Mouse (Mus musculus): ENCODE data around the gene Sgip1. TPM values are rescaled to one million over a fixed set of nuclear protein-coding genes. Genes with fewer than 3 reads are reported as not detected.
A peak's percentile ranks its signal among the peaks of the same experiment; 100 is the strongest.

Sgip1 gene
- polyA plus RNA-seq, 1 experiment, result 10.3 TPM

DNA sequence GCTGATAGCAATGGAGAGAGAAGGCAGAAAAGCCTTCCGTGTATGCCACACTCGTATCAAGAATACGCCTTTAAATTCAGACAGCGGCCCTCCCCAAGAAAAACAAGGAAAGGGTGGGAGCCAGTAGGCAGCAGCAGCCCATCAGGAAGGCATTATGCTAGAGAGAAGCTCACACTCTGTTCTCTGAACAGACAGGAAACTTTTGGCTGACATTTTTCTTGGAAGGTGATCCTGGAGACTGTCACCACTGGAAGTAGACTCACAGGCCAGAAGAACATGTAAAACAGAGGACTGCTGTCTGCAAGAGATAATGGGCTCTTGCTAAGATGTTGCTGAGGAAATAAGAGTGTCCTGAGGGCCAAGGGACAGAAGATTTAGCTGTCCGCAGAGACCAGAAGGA lies 158.6 kb downstream of the Sgip1 start:
- TF ChIP-seq POLR2A (IDR thresholded peaks at IDR 0.05; ENCODE audit: control insufficient read depth, low read depth, low read length) (no peak), CTCF (IDR thresholded peaks at IDR 0.05; ENCODE audit: control insufficient read depth, insufficient read depth, insufficient replicate concordance, low read depth, low read length) (no peak)
- no peak overlapping the region for H3K4me3 ChIP-seq (ENCODE audit: control insufficient read depth, low read depth, low read length)
- no peaks in the 10 kb centered on the region for H3K27me3 ChIP-seq (ENCODE audit: control insufficient read depth, insufficient read depth, low read length)
- H3K36me3 ChIP-seq (ENCODE audit: control insufficient read depth, insufficient read depth, low read length), result no peaks in the 10 kb centered on the region
- no peaks in the 10 kb centered on the region for H3K4me1 ChIP-seq (ENCODE audit: control insufficient read depth, insufficient read depth, low read length)
- H3K27ac ChIP-seq (ENCODE audit: control insufficient read depth, insufficient read depth, low read depth, low read length), result 0 out of 2 replicates have a peak overlapping the region, but pooled peaks have one; percentile 32

DNA sequence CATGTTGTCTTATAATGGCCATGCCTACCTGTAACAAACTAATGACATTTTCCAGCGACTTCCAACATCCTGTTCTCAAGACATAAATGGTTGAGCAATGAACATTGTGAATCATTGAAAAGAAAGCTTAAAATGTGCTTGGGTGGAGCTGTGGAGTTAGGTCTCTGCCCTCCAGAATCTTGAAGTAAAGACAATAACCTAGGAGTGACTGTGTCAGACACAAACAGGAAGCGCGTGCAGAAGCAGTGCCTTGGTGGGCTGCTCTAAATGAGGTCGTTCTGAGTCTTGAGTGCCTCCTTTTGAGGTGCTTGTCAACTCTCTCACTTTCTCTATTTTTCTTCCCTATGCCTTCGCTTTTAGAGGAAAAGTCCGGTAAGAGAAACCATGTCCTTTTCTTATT lies 159.1 kb downstream of the Sgip1 start:
- Histone ChIP-seq H3K4me1 (ENCODE audit: control insufficient read depth, insufficient read depth, low read length) (no peaks in the 10 kb centered on the region), H3K4me3 (ENCODE audit: control insufficient read depth, low read depth, low read length) (no peak overlapping the region), H3K27me3 (ENCODE audit: control insufficient read depth, insufficient read depth, low read length) (no peaks in the 10 kb centered on the region), H3K27ac (ENCODE audit: control insufficient read depth, insufficient read depth, low read depth, low read length) (no peak overlapping the region), H3K36me3 (ENCODE audit: control insufficient read depth, insufficient read depth, low read length) (no peaks in the 10 kb centered on the region)
- TF ChIP-seq POLR2A (IDR thresholded peaks at IDR 0.05; ENCODE audit: control insufficient read depth, low read depth, low read length), result no peak
- TF ChIP-seq CTCF (IDR thresholded peaks at IDR 0.05; ENCODE audit: control insufficient read depth, insufficient read depth, insufficient replicate concordance, low read depth, low read length), result no peak

DNA sequence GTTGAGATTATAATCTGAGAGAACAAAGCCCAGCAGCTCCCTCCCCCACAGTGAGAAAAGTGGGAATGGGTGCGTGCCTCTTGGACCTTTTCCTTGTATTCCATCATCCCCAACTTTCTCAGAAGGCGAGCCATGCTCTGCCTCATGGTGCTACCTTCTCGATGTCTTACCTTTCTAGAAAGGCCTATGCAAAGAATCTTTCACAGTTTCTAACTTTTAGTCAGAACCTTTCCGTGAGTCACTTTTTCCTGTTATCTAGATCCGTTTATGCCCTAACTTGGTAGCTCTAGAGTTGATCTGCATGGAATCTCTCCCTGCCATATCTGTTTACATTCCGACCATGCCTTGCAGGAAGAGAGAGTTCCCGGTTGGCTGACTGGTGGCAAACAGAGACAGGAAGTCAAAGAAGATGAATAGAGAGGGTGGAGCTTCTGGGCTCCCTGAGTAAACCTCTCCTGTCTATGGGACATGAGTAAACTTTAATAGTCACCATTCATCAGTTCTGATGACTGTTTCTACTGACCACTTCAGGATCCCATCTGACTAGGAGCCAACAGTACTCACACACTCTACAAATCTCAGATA lies 166.8 kb downstream of the Sgip1 start:
- Histone ChIP-seq H3K27ac (ENCODE audit: control insufficient read depth, insufficient read depth, low read depth, low read length) (no peak overlapping the region), H3K27me3 (ENCODE audit: control insufficient read depth, insufficient read depth, low read length) (no peaks in the 10 kb centered on the region)
- TF ChIP-seq CTCF (IDR thresholded peaks at IDR 0.05; ENCODE audit: control insufficient read depth, insufficient read depth, insufficient replicate concordance, low read depth, low read length), result no peak
- no peak for TF ChIP-seq POLR2A (IDR thresholded peaks at IDR 0.05; ENCODE audit: control insufficient read depth, low read depth, low read length)

DNA sequence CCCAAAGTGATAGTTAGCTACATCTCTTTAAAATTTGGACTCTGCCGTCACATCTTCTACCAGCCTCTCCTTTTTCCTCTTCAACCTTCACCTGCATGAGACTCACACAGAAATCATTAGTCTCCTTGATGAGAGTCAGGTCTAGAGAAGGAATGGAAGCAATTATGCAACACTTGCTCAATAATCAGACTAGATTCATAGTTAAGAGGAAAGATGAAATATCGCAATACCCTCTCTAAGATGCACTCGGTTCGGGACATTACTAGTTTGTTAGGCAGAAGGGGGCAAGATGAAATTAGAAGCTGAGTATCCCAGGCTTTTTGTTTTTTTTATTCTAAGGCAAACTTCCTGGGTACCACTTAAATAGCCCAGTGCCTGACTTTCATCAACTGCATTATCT lies 169.1 kb downstream of the Sgip1 start:
- TF ChIP-seq POLR2A (IDR thresholded peaks at IDR 0.05; ENCODE audit: control insufficient read depth, low read depth, low read length) (no peak), CTCF (IDR thresholded peaks at IDR 0.05; ENCODE audit: control insufficient read depth, insufficient read depth, insufficient replicate concordance, low read depth, low read length) (no peak)
- H3K4me3 ChIP-seq (ENCODE audit: control insufficient read depth, low read depth, low read length), result no peak overlapping the region
- no peaks in the 10 kb centered on the region for H3K36me3 ChIP-seq (ENCODE audit: control insufficient read depth, insufficient read depth, low read length)
- no peaks in the 10 kb centered on the region for H3K4me1 ChIP-seq (ENCODE audit: control insufficient read depth, insufficient read depth, low read length)
- H3K27ac ChIP-seq (ENCODE audit: control insufficient read depth, insufficient read depth, low read depth, low read length), result no peak overlapping the region
- no peaks in the 10 kb centered on the region for H3K27me3 ChIP-seq (ENCODE audit: control insufficient read depth, insufficient read depth, low read length)

More for the DNA sequence above, 166.8 kb downstream of the Sgip1 start:
- Histone ChIP-seq H3K4me1 (ENCODE audit: control insufficient read depth, insufficient read depth, low read length) (no peaks in the 10 kb centered on the region), H3K36me3 (ENCODE audit: control insufficient read depth, insufficient read depth, low read length) (no peaks in the 10 kb centered on the region), H3K4me3 (ENCODE audit: control insufficient read depth, low read depth, low read length) (no peak overlapping the region)

DNA sequence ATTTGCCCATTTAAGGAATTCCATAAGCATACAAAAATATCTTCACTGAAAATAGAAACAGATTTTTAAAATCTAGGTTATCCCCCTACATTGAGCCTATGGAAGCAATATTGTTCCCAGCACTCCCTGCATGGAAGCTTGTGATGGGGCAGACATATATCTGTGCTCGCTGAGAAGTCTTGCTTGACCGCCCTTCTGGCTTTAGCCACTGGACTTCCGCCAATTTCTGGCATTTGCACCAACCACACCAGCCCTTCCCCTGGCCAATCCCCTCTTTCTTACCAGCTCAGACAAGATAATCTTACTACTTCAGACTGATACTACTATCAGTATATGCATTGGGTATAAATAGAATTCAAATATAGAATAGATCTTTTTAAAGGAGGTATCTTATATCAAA lies 172.1 kb downstream of the Sgip1 start:
- no peak overlapping the region for H3K4me3 ChIP-seq (ENCODE audit: control insufficient read depth, low read depth, low read length)
- H3K27ac ChIP-seq (ENCODE audit: control insufficient read depth, insufficient read depth, low read depth, low read length), result no peak overlapping the region
- no peaks in the 10 kb centered on the region for H3K36me3 ChIP-seq (ENCODE audit: control insufficient read depth, insufficient read depth, low read length)
- no peaks in the 10 kb centered on the region for H3K4me1 ChIP-seq (ENCODE audit: control insufficient read depth, insufficient read depth, low read length)
- TF ChIP-seq CTCF (IDR thresholded peaks at IDR 0.05; ENCODE audit: control insufficient read depth, insufficient read depth, insufficient replicate concordance, low read depth, low read length), result no peak
- no peak for TF ChIP-seq POLR2A (IDR thresholded peaks at IDR 0.05; ENCODE audit: control insufficient read depth, low read depth, low read length)
- H3K27me3 ChIP-seq (ENCODE audit: control insufficient read depth, insufficient read depth, low read length), result no peaks in the 10 kb centered on the region

DNA sequence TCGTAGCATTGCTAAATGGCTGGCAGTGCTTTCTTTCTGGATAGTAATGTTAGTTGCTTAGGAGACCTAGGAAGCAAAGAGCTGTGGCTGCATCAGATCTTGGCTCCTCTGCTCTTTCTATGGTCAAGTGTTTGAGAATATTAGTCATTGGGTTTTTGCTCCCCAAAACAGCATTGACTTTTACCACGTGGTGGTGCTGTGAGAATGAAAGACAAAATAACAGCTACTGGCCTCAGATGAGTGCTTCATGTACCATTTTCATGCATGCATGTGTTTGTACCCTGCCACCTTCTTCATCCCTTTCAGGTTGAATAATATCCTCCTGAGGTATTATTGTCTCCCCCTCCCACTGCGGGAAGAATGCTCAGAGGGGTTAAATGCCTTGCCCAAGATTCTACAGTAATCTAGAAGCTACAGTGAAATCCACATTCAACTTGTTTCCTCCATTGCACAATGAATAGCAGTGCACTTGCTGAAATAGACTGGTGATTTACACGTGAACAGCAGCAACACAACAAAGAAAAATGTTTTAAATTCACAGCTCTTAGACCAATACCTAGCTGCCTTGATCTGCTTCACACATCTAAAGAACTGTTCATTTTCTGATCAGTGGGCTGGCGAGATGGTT lies 172.7 kb downstream of the Sgip1 start:
- TF ChIP-seq CTCF (IDR thresholded peaks at IDR 0.05; ENCODE audit: control insufficient read depth, insufficient read depth, insufficient replicate concordance, low read depth, low read length) (no peak), POLR2A (IDR thresholded peaks at IDR 0.05; ENCODE audit: control insufficient read depth, low read depth, low read length) (no peak)
- H3K4me1 ChIP-seq (ENCODE audit: control insufficient read depth, insufficient read depth, low read length), result no peaks in the 10 kb centered on the region
- no peaks in the 10 kb centered on the region for H3K27me3 ChIP-seq (ENCODE audit: control insufficient read depth, insufficient read depth, low read length)
- no peak overlapping the region for H3K27ac ChIP-seq (ENCODE audit: control insufficient read depth, insufficient read depth, low read depth, low read length)
- no peak overlapping the region for H3K4me3 ChIP-seq (ENCODE audit: control insufficient read depth, low read depth, low read length)
- no peaks in the 10 kb centered on the region for H3K36me3 ChIP-seq (ENCODE audit: control insufficient read depth, insufficient read depth, low read length)

DNA sequence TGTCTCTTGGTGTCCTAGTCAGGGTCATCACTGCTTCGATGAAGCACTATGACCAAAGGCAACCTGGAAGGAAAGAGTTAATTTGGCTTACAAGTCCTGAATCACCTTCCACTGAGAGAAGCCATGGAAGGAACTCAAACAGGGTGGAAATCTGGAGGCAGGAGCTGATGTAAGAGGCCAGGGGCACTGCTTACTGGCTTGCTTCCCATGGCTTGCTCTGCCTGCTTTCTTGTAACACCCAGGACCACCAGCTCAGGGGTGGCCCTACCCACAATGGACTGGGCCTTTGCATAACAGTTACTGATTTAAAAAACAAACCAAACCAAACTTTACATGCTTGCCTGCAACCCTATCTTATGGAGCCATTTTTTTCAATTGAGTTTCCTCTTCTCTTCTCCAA lies 177.1 kb downstream of the Sgip1 start:
- TF ChIP-seq POLR2A (IDR thresholded peaks at IDR 0.05; ENCODE audit: control insufficient read depth, low read depth, low read length) (no peak), CTCF (IDR thresholded peaks at IDR 0.05; ENCODE audit: control insufficient read depth, insufficient read depth, insufficient replicate concordance, low read depth, low read length) (no peak)
- H3K4me3 ChIP-seq (ENCODE audit: control insufficient read depth, low read depth, low read length), result peak overlapping the region; percentile 23; the same call in 1 of the 2 replicates
- H3K27ac ChIP-seq (ENCODE audit: control insufficient read depth, insufficient read depth, low read depth, low read length), result no peak overlapping the region
- no peaks in the 10 kb centered on the region for H3K4me1 ChIP-seq (ENCODE audit: control insufficient read depth, insufficient read depth, low read length)
- no peaks in the 10 kb centered on the region for H3K36me3 ChIP-seq (ENCODE audit: control insufficient read depth, insufficient read depth, low read length)
- H3K27me3 ChIP-seq (ENCODE audit: control insufficient read depth, insufficient read depth, low read length), result no peaks in the 10 kb centered on the region

All from testis, adult 2 months (tissue).